Mouse (Mus musculus): ENCODE data around the gene Il6ra.

GRCm38 (mm10) chr3:89936495-89936894 lies 23.5 kb upstream of the Il6ra start:
- no peak for TF ChIP-seq EP300 (IDR thresholded peaks at IDR 0.05)
- TF ChIP-seq CTCF (IDR thresholded peaks at IDR 0.05): no peak

All from lung, postnatal 0 days (tissue).